Comparison of ENCODE assay signal across 7 mouse cellular contexts in the genomic region with DNA sequence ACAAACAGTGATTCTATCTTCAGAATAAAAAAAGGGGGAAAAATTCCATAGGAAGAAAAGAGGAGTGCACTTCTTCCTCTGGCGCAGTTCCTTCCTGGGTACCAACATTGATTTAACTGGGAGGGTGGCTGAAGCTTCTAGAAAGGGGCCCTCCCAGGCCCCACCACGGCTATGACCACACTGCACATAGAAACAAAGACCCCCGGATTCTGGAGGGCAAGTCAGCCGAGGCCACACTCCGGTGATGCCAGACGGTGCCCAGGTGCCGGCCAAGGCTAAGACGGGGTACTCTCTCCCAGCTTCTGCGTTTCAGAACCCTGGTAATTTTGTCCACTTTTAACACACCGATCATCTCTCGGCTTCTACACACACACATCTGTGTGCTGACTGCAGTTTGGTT.
A peak's percentile ranks its signal among the peaks of the same experiment; 100 is the strongest.
DNase-seq lines count a peak whose midpoint lies in the region; ATAC-seq and TF ChIP-seq lines count a peak whose summit lies in the region.

No protein-coding gene starts in this region.

- TF ChIP-seq CTCF in left cerebral cortex, adult 2 months (IDR thresholded peaks at IDR 0.05) = no peak
- TF ChIP-seq CTCF in hindbrain, postnatal 0 days (IDR thresholded peaks at IDR 0.05; ENCODE audit: low read depth) = no peak

- H3K9ac ChIP-seq in embryonic facial prominence, embryonic 15.5 days = no peak overlapping the region
- no peak overlapping the region; the same call in 1 of the 2 replicates for H3K9ac ChIP-seq in hindbrain, postnatal 0 days (replicated peaks; ENCODE audit: low read length)
- peak overlapping the region; percentile 39; the same call in 1 of the 2 replicates for H3K9ac ChIP-seq in neural tube, embryonic 14.5 days (replicated peaks; ENCODE audit: low read depth, low read length)

- no peaks in the 10 kb centered on the region for H3K36me3 ChIP-seq in embryonic facial prominence, embryonic 15.5 days
- no peaks in the 10 kb centered on the region for H3K36me3 ChIP-seq in hindbrain, postnatal 0 days (ENCODE audit: insufficient read depth, low read length)
- no peaks in the 10 kb centered on the region for H3K36me3 ChIP-seq in neural tube, embryonic 14.5 days (ENCODE audit: control insufficient read depth, insufficient read depth, low read length)

- ATAC-seq in embryonic facial prominence, embryonic 15.5 days (ENCODE audit: insufficient number of reproducible peaks, low FRiP score, low TSS enrichment, low read depth) = no peak
- ATAC-seq in hindbrain, postnatal 0 days = no peak
- ATAC-seq in neural tube, embryonic 14.5 days (ENCODE audit: low read depth) = no peak; the same call in 1 of the 2 replicates

- DNase-seq in left cerebral cortex, adult 2 months (ENCODE audit: extremely low spot score in 1 of 2, low spot score in 2 of 2) = no peak
- no peak for DNase-seq in left cerebral cortex, postnatal 14 days (ENCODE audit: low spot score in 2 of 2)
- DNase-seq in hindbrain, postnatal 0 days (ENCODE audit: low spot score) = no peak
- no peak for DNase-seq in thymus, postnatal 10 days (ENCODE audit: low spot score in 2 of 2)
- DNase-seq in left cerebral cortex, postnatal 10 days (ENCODE audit: extremely low spot score in 1 of 2, low spot score in 2 of 2) = no peak

- H3K4me3 ChIP-seq in left cerebral cortex, adult 2 months = peak overlapping the region; percentile 26; the same call in 1 of the 2 replicates
- H3K4me3 ChIP-seq in embryonic facial prominence, embryonic 15.5 days (replicated peaks) = peak overlapping the region; percentile 38
- H3K4me3 ChIP-seq in hindbrain, postnatal 0 days (ENCODE audit: low read length) = no peak overlapping the region
- H3K4me3 ChIP-seq in neural tube, embryonic 14.5 days (ENCODE audit: low read depth, low read length) = no peak overlapping the region

- intact Hi-C loops in left cerebral cortex, adult 2 months (cut with DNase I) = loop anchor here (1.0 to 5.0 kb wide), 5 partner anchors 423 to 1276 kb away; partner anchors contain the start of gene Tshz3
- intact Hi-C loops in left cerebral cortex, postnatal 14 days (cut with DNase I) = loop anchor here (2.0 to 10.0 kb wide), 4 partner anchors 39 to 473 kb away; no protein-coding TSS in a partner anchor
- intact Hi-C loops in left cerebral cortex, postnatal 10 days (cut with DNase I) = no loop called here

- peaks cover 35% of the 10 kb centered on the region for H3K27me3 ChIP-seq in embryonic facial prominence, embryonic 15.5 days
- no peaks in the 10 kb centered on the region for H3K27me3 ChIP-seq in hindbrain, postnatal 0 days (ENCODE audit: insufficient read depth, low read length)
- H3K27me3 ChIP-seq in neural tube, embryonic 14.5 days (ENCODE audit: control insufficient read depth, insufficient read depth, low read length) = no peaks in the 10 kb centered on the region

- H3K9me3 ChIP-seq in embryonic facial prominence, embryonic 15.5 days (replicated peaks) = no peaks in the 10 kb centered on the region
- no peaks in the 10 kb centered on the region for H3K9me3 ChIP-seq in hindbrain, postnatal 0 days (ENCODE audit: low read length)
- H3K9me3 ChIP-seq in neural tube, embryonic 14.5 days (ENCODE audit: control insufficient read depth, low read length) = no peaks in the 10 kb centered on the region

- peaks cover 45% of the 10 kb centered on the region for H3K4me1 ChIP-seq in embryonic facial prominence, embryonic 15.5 days
- H3K4me1 ChIP-seq in hindbrain, postnatal 0 days (ENCODE audit: insufficient read depth, low read length) = peaks cover 20% of the 10 kb centered on the region
- H3K4me1 ChIP-seq in neural tube, embryonic 14.5 days (ENCODE audit: control insufficient read depth, insufficient read depth, low read length) = peaks cover 40% of the 10 kb centered on the region

- WGBS in embryonic facial prominence, embryonic 15.5 days = 22% methylated on average over 11 of the region's 11 CpGs
- 34% methylated on average over 11 of the region's 11 CpGs for WGBS in hindbrain, postnatal 0 days
- WGBS in neural tube, embryonic 14.5 days = 27% methylated on average over 11 of the region's 11 CpGs

- H3K4me2 ChIP-seq in embryonic facial prominence, embryonic 15.5 days (replicated peaks) = peak overlapping the region; percentile 76
- peak overlapping the region; percentile 82 for H3K4me2 ChIP-seq in hindbrain, postnatal 0 days (ENCODE audit: low read depth, low read length)
- peak overlapping the region; percentile 11; the same call in 1 of the 2 replicates for H3K4me2 ChIP-seq in neural tube, embryonic 14.5 days (ENCODE audit: low read depth, low read length)

- H3K27ac ChIP-seq in left cerebral cortex, adult 2 months = peak overlapping the region; percentile 96
- H3K27ac ChIP-seq in embryonic facial prominence, embryonic 15.5 days (replicated peaks) = peak overlapping the region; percentile 74
- H3K27ac ChIP-seq in hindbrain, postnatal 0 days = peak overlapping the region; percentile 80
- peak overlapping the region; percentile 80 for H3K27ac ChIP-seq in neural tube, embryonic 14.5 days (ENCODE audit: low read depth, low read length)

Comparison
In these comparisons a context has a peak if more than half of its experiments do, and no peak if none do; other contexts are left out.
1. H3K4me3 ChIP-seq: peak in left cerebral cortex, adult 2 months (single experiment) and embryonic facial prominence, embryonic 15.5 days (single experiment); none in hindbrain, postnatal 0 days (single experiment) and neural tube, embryonic 14.5 days (single experiment).
2. H3K4me2 ChIP-seq: peak in every context shown above with its lines; median percentile 82 in hindbrain, postnatal 0 days; 76 in embryonic facial prominence, embryonic 15.5 days; 11 in neural tube, embryonic 14.5 days.
3. Peak in every context shown above with its lines, with median percentiles within 50 percentile points of each other: H3K27ac ChIP-seq.